Mouse (Mus musculus) megakaryocyte, embryonic 14.5 days (primary cell): Measurements from ENCODE around the gene Kitl.

Source experiments
- FLI1 ChIP-seq: IDR thresholded peaks from 2 replicates; pipeline ENCODE4 v1.6.1; 2012; ENCODE audit warnings: low read length, inconsistent platforms, mixed read lengths
- GATA1 ChIP-seq: IDR thresholded peaks from 3 replicates; pipeline ENCODE4 v1.6.1; 2012; ENCODE audit warnings: mixed read lengths, low read length, inconsistent platforms, borderline replicate concordance

- no peak for TF ChIP-seq FLI1
- TF ChIP-seq GATA1, result no peak
These were observed 42.6 kb upstream of the Kitl start for GRCm38 (mm10) chr10:99972866-99973265.
